11 mouse cellular contexts compared by ENCODE assay signal in genomic region chr9:102305432-102306100, GRCm38 (mm10). TPM values are rescaled to one million over a fixed set of nuclear protein-coding genes. Genes with fewer than 3 reads are reported as not detected.
A peak's percentile ranks its signal among the peaks of the same experiment; 100 is the strongest.
DNase-seq lines count a peak whose midpoint lies in the region.
"Had no signal": no experiment of that assay in that cellular context is flagged by ENCODE, and none has a peak within 500 bp of the region (broad histone marks: within the 10 kb centered on the region; RNA-seq: fewer than 3 reads in every experiment).

No protein-coding gene starts in this region.

- peak; percentile 9 to 33 for DNase-seq in heart, adult 9 months (ENCODE audit: low spot score in 2 of 2)
- no peak for DNase-seq in heart, postnatal 4 days
- DNase-seq in lung, postnatal 36 days: peak; percentile 1
- DNase-seq in lung, postnatal 10 days: no peak
- DNase-seq in cerebellum, adult 9-11 months: peak; percentile 91
- DNase-seq in ovary, postnatal 10 days (ENCODE audit: low spot score): no peak
- no peak for DNase-seq in embryo, embryonic 9.5 days (ENCODE audit: extremely low spot score)
- DNase-seq in gastrocnemius, adult 8-10 months (ENCODE audit: low spot score in 2 of 2): no peak
- DNase-seq: adrenal gland, postnatal 25 days; thymus, postnatal 14 days had no signal

RNA-seq across cellular contexts. Expression of gene Ephb1, which starts 48.9 kb away (rescaled TPM):
- 1 to 10 TPM; 8.3 to 9.7 TPM for total RNA-seq in heart, postnatal 4 days (2021)
- total RNA-seq in gastrocnemius, adult 8-10 months (2022): under 1 TPM; 0.32 to 0.75 (median 0.51) TPM
- total RNA-seq: hematopoietic stem cell, adult 5-6 weeks had no signal

Comparison
In these comparisons a context has a peak if more than half of its experiments do, and no peak if none do; other contexts are left out.
1. DNase-seq: peak in heart, adult 9 months (2 of 2), lung, postnatal 36 days (single experiment) and cerebellum, adult 9-11 months (single experiment); none in heart, postnatal 4 days (single experiment), lung, postnatal 10 days (single experiment), ovary, postnatal 10 days (single experiment), embryo, embryonic 9.5 days (single experiment) and gastrocnemius, adult 8-10 months (0 of 2).
2. RNA of gene Ephb1, which starts 48.9 kb away (total RNA-seq): 8.3 to 9.7 TPM in heart, postnatal 4 days; 0.32 to 0.75 TPM in gastrocnemius, adult 8-10 months; every median in the first group is over 4 times any median in the second.